Mouse (Mus musculus): ENCODE data around the gene Katnal1.
A peak's percentile ranks its signal among the peaks of the same experiment; 100 is the strongest.

The Katnal1 gene

DNA sequence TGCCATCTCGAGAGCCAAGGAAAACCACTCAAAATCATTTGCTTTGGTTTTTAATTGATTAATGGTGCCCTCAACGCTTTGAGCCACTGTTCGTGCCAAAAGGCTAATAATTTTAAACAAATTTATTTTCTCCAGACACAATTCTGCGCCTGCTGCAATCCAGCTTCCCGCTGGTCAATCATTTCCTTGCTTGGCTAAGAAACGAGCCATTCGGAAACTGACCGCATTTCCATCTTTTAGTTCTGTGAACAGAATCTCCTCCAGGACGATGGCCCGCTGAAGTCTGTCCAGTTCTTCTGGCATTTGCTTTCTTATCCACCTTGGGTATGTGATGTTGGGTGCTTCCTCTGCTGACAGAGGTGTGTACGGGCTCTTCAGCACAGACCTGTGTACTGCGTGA lies 4.5 kb downstream of the Katnal1 start:
- DNase-seq: no peak

DNA sequence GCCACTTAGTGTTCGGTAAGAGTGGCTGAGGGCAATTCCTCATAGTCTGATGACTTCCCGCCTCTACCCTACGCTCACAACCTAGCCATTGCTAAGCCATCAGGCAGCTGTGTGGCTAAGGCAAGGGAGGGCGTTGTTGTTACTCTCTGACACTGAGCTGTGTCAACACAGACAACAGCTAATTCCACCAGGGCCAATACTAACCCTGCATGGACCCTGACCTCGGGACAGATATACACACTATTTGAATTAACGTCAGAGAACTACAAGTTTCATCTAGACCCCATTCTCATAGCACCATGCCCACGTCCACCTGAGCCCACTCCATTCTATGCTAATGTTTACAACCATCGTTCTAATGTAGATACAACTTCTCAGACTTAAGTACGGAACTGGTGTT lies 5.1 kb downstream of the Katnal1 start:
- no peak for DNase-seq

GRCm38 (mm10) chr5:148923408-148923807 lies 5.7 kb downstream of the Katnal1 start:
- DNase-seq: no peak

DNA sequence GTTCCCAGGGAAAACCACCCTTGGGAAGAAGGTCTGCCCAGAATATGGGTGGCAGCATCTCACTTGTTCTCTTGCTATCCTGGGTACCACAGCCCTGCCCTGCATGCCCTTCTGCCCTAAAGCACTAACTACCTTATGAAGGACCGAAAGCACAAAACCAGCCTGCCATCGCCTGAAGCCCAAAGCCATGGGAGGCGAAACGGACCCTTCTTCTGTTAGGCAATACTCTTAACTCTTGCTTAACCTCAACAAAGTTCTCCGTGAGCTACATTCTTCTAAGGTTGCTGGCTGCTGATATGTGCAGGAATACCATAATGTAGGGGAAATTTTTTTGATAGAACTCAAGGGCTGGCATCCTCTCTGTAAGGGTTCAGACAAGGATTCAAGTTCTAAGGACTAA lies 6.3 kb downstream of the Katnal1 start:
- DNase-seq: no peak

GRCm38 (mm10) chr5:148918049-148918448 lies 11.1 kb downstream of the Katnal1 start:
- DNase-seq: no peak

GRCm38 (mm10) chr5:148916775-148917174 lies 12.3 kb downstream of the Katnal1 start:
- DNase-seq: no peak

DNA sequence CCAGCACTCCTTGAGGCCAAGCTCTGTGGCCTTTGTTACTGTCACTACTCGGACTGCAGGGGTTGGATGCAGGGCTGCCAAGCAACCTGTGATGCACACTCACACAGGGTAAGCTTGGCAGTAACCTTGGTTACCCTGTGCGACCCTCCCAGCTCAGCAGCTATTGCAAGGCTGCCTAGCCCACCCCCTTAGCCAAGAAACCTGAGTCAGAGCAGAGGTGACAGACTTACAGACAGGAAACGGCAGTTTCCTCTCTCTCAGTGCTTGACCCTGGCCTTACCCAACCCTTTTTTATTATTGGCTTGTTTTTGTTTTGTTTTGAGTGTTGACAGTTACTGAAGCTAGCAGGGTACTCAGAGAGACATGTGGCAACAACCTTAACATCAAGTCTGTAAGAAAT lies 16.9 kb downstream of the Katnal1 start:
- no peak for DNase-seq

DNA sequence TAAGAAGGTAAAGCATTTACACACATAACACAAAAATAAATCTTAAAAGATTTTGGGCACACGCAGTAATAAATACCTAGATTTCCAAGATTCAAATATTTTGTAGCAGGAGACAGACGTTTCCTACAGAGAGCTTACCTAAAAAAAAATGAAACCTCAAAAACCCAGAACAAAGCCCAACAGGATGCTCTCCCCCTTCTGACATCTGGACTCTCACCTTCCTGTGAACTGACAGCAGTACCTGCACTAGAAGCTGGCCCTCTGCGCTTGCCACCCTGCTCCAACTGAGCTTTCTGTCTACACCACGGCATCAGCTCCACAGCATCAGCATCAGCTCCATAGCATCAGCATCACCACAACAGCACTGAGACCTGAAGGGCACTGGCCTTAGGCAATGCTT lies 19.1 kb downstream of the Katnal1 start:
- no peak for DNase-seq

DNA sequence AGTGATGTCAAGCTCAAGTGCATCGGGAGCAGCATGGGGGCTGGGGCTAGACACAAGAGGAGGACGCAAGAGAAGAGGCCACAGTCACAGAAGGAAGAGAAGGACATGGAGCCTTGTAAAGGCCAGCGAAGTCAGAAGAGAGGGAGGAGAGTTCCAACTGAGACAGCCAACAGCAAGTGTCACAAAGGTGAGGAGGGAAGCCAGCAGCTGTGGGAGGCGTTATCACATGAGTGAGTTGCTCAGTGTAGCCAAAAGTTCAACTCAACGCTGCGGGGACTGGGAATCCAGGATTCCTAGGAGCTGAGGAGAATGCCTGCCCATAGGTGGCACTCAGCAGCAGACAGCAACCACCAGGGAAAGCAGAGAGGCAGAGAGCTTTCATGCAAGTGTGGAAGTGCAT lies 19.7 kb downstream of the Katnal1 start:
- no peak for DNase-seq

- DNase-seq: no peak
Observed at GRCm38 (mm10) chr5:148909057-148909395, 20.1 kb downstream of the Katnal1 start.

- no peak for DNase-seq
Observed at GRCm38 (mm10) chr5:148908191-148909056, 20.7 kb downstream of the Katnal1 start.

DNA sequence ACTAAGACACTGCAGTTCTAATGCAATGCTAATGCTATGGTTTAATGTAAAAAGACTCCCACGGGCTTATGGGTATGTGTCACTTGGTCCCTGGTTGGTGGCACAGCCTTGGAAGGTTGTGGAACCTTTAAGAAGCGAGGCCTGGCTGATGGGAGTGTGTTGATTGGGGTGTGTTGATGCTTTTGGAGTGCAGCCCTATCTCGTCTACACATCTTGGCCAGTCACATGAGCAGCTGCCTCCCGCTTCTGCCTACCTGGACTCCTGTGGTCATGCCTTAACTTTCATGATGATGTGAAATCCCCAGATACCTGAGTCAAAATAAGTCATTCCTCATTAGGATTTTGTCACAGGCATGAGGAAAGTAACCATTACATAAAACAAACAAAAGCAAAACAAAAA lies 22.8 kb downstream of the Katnal1 start:
- DNase-seq: no peak

DNA sequence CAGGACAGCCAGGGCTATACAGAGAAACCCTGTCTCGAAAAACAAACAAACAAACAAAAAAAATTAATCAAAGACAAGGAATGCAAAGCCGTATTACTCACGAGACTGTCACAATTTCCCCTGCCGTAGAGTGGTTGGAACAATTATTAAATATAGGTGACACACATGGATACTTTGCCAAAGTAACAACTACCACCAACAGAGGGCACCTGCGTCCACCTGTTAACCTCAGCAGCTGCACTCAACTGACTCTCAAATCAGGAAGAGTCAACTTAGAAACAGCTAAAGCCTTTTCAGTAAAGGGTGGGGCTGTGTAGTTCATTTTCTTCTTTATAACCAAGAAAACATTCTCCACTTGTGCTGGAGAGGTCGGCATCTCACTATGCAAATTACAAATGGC lies 24.3 kb downstream of the Katnal1 start:
- peak; percentile 41 to 45 for DNase-seq

- no peak for DNase-seq
Observed at GRCm38 (mm10) chr5:148899361-148899760, 29.8 kb downstream of the Katnal1 start.

- no peak for DNase-seq
Observed at GRCm38 (mm10) chr5:148897941-148898417, 31.1 kb downstream of the Katnal1 start.

DNA sequence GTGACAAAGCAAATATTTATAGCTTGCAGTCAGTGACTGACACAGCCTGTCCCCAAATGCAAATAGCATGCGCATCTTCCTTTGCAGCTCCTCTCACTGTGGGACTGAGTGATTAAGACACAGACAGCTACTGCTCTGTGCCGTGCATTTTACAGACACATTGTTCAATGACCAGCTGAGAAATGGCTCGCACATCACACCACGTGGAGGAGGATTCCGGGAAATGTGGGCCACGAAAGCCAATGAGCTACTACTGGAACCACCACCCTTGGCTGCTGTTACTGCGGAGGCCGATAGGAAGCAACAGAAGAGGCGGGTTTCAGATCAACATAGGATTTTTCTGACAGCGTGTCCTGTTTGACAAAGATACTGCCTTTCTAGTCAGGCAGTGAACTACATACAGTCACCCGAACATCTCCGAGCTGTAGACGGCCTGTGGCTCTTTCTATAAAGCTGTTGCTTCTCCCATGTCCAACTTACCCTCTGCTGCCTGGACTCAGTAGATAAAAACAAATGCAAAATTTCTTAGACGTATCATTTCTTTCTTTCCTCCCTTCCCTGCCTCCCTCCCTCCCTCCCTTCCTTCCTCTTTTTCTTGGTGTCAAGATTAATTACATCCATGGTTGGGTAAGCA lies 31.9 kb downstream of the Katnal1 start:
- no peak for DNase-seq

DNA sequence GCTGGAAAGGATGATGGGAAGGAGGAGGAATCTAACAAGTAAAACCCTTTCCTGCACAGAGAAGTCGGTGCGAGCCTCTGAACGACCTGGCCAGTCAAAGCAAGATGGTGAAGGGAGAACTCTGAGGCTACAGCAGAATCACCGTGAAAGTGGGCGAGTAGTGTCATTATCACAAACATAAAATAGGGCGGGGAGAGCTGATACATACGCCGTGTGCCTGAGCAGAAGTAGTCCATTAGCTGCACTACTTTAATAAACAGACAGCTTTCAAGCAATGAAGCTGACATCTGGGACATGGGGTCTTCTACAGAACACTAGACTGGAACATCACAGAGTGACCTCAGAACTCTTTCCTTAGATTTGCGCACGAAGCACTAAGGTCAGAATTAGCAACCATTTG lies 32.6 kb downstream of the Katnal1 start:
- no peak for DNase-seq

- no peak for DNase-seq
Observed at GRCm38 (mm10) chr5:148895833-148896232, 33.3 kb downstream of the Katnal1 start.

DNA sequence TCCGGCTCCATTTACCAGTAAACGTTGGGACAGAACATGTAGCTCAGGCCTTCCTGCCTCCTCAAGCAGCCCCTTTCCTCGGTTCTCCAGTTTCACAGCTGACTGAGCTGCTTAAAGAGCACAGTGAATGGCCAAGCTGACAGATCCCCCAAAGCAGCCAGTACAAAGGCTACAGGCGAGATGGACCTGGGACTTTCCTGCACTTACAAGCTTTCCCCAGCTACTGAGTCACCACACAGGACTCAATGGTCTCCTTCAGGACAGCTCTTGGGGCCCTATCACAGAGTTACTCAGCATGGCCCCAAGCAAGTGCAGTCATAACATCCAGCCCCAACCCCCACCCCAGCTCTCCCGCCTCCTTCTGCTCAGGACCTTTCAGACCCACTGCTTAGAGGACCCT lies 34.1 kb downstream of the Katnal1 start:
- no peak for DNase-seq

DNA sequence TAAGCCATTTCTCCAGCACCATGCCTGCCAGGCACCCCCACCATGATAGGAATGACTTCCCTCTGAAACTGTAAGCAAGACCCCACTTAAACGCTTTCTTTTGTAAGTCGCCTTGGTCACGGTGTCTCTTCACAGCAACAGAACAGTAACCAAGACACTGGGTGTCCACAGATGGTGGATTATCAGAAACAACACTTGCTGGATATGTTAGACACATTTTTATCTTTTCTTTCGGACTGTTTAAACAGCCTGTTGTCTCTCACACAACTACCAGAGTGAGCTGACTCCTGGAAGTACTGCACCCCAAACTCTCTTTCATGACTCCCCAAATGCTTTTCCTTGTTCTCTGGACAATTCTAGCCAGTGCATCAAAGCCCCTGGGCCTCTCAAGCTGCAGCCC lies 38.9 kb downstream of the Katnal1 start:
- no peak for DNase-seq

DNA sequence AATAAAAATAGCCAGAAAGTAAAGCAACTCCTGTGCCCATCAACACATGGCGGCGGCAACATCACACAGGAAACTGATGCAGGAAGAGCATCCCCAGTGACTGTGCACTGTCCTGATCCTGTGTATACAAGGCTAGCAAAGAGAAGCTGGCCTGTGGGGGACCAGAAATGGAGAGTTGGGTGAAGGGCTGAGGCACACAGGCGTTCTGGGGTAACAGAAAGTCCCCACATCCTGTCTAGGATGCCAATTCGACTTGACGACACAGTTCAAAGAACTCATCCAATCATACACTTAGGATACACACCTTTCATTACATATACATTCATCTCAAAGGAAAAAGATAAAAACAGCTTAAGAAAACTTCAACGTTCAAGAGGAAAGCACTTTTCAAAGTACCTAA lies 41.1 kb downstream of the Katnal1 start:
- no peak for DNase-seq

- no peak for DNase-seq
Observed at GRCm38 (mm10) chr5:148885821-148886609, 43.1 kb downstream of the Katnal1 start.

DNA sequence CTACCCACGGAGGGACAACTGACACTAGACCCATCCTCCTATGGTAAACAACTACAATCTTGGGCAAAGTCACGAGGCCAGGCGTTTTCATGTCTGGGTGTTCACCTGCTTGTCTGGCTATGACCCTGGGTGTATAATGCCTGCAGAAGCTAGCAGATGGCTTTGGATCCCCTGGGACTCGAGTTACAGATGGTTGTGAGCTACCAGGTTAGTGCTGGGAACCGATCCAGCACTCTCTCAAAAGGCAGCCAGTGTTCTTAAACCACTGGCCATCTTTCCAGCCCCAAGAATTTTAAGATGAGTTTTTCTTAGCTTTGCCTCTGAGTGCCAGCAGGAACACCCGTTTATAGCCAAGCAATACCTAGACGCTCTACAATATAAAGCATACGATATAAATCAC lies 45.4 kb downstream of the Katnal1 start:
- DNase-seq: no peak

DNA sequence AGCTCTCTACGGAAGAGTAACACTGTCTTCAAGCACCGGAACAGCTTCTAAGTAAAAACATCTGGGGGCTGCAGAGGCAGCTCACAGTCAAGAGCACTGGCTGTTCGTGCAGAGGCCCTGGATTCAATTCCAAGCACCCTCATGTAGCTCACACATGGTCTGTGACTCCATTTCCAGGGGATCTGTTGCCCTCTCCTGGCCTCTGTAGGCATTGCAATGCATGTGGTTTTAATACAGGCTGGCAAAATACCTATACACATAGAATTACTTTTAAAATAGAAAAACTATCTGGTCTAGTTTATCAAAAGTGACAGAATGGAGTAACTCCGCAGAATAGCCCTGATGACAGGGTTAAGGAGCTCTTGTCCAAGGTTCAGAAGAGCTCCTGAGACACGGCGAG lies 49.9 kb downstream of the Katnal1 start:
- peak in 1 of 2 experiments; percentile 12 for DNase-seq

Measured in cerebellum, postnatal 36 days (tissue).